Mouse (Mus musculus): ENCODE data around the gene Nup214. TPM values are rescaled to one million over a fixed set of nuclear protein-coding genes. Genes with fewer than 3 reads are reported as not detected.
A peak's percentile ranks its signal among the peaks of the same experiment; 100 is the strongest.

Gene Nup214
- total RNA-seq, 2 experiments from 2014 or later: 21.1 to 24.3 TPM

GRCm38 (mm10) chr2:32057794-32058193, 83.6 kb downstream of the Nup214 start:
- Histone ChIP-seq H3K4me3 (no peak overlapping the region), H3K27ac (no peak overlapping the region)
- DNase-seq: no peak
- no peak for TF ChIP-seq CTCF (IDR thresholded peaks at IDR 0.05)
- intact Hi-C loops (cut with DNase I): no loop called here

GRCm38 (mm10) chr2:32058241-32058640, 84.0 kb downstream of the Nup214 start:
- intact Hi-C loops (cut with DNase I): no loop called here
- DNase-seq: no peak
- TF ChIP-seq CTCF (IDR thresholded peaks at IDR 0.05): no peak
- H3K4me3 ChIP-seq: no peak overlapping the region
- H3K27ac ChIP-seq: no peak overlapping the region

DNA sequence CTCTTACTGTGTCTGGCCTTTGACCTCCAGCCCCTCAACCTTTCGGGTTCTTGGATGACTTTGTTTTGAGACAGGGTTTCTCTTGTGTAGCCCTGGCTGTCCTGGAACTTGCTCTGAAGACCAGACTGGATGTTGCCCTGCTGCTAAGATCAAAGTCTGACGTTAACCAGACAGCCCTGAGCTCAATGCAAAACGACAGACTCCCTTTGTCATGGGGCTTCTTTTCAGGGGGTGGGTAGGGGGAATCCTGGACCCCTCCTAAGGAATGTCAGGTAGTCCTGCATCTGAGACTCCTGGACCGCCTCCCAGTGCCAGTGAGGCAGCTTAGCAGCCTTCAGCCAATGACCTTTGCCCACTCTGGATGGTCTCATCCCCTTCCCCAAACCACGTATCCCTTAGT, 84.5 kb downstream of the Nup214 start:
- intact Hi-C loops (cut with DNase I): no loop called here
- DNase-seq: no peak
- no peak for TF ChIP-seq CTCF (IDR thresholded peaks at IDR 0.05)
- H3K4me3 ChIP-seq: no peak overlapping the region
- H3K27ac ChIP-seq: no peak overlapping the region

DNA sequence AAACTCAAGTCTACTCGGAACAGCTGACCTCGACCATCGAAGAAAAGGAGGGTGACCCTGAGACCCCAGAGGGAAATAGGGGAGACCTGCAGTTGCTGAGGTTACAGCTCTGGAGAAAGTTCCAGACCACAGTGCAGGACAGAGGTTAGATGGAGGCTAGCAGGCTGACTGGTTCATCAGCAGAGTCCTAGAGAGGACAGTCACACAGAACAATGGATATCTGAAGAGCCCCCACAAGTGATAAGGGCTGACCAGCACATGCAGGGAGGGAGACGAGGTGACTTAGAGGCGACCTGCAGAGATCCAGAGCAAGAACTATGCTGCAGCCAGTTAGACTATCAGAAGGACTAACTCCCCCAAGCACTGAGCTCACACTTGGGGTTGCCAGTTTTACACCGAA, 85.4 kb downstream of the Nup214 start:
- intact Hi-C loops (cut with DNase I): no loop called here
- TF ChIP-seq CTCF (IDR thresholded peaks at IDR 0.05): no peak
- no peak for DNase-seq
- Histone ChIP-seq H3K4me3 (no peak overlapping the region), H3K27ac (no peak overlapping the region)

GRCm38 (mm10) chr2:32060228-32060805, 86.1 kb downstream of the Nup214 start:
- no peak for TF ChIP-seq CTCF (IDR thresholded peaks at IDR 0.05)
- Histone ChIP-seq H3K4me3 (no peak overlapping the region), H3K27ac (no peak overlapping the region)
- DNase-seq: no peak
- intact Hi-C loops (cut with DNase I): no loop called here

DNA sequence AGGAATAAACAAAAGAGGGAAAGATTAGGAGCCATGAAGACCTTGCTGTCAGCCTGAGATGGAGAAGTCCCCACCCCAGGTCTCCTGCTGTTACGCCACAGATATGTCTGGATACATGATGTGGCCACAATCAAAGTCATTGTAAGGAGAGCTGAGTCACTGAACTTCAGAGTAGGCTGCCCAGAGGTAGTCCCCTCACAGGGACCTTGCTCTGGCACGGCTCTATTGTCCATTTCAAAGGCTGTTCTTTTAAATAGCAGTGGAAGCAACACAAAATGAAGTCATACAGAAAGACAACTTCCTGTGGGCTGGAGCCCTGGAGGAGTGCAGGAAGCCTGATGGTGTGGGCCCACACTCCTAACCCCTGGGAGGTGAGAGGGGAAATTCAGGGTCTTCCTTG, 87.0 kb downstream of the Nup214 start:
- no peak for TF ChIP-seq CTCF (IDR thresholded peaks at IDR 0.05)
- intact Hi-C loops (cut with DNase I): no loop called here
- DNase-seq: no peak
- H3K27ac ChIP-seq: no peak overlapping the region
- no peak overlapping the region for H3K4me3 ChIP-seq

DNA sequence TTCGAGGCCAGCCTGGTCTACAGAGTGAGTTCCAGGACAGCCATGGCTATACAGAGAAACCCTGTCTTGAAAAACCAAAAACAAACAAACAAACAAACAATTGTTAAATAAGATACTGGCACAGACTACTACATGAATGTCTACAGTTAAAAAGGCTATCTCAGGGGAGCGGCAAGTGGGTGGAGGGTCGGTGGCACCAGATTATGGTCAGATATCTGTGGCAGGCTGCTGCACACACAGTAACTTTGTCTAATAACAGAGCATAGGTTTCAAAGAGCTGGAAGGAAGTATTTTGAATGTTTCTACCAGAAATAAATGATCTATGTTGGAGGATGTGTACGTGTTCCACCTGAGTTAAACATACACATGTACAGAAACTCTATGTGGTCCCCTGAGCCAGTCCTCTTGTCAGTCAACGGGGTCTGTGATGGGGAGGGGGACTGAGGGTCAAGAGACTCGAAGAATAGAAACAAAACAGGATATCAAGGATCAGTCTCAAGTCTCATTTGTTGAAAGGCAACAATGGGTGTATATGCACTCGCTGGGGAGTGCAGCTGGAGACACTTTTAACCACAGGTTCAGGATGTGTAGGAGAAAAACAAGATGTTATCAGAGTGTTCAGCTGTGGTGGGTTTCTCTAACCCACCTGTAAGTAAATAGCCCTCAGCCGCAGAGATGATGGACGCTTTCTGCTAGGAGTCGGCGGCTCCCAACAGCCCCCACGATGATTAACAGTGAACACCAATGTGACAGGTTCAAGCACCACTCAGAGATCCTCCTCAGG, 87.7 kb downstream of the Nup214 start:
- Histone ChIP-seq H3K27ac (no peak overlapping the region), H3K4me3 (no peak overlapping the region)
- no peak for DNase-seq
- no peak for TF ChIP-seq CTCF (IDR thresholded peaks at IDR 0.05)
- intact Hi-C loops (cut with DNase I): no loop called here

DNA sequence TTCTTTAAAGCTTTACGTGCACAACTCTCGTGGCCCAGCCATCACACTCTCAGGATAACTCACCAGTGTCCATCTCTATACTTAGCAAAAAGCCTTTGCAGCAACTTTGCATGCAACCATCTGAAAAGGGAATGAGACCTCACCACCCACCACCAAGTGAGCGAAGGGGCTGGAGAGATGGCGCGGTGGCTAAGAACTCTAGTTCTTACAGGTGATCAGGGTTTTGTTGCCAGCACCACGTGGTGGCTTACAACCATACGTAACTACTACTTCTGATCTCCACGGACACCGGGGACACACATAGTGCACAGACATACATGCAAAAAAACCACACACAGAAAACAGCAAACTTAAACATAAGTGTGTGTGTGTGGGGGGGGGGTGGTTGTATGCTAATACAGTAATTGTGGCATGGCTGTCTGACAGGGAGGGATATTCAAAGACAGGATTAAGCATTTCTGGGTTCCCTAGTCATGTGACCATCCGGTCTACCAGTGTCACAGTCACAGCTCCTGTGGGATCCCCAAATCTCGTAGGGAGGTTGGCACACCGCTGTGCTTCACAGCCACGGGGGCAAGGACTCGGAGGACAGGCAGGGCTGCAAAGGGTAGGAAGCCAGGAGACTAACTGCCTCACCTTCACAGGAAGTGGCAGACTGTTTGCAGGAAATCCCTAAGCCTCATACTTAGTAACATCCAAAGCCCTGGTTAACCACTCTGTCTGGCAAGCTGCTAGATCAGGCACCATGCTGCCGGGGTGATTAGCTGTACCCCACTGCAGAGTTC, 88.6 kb downstream of the Nup214 start:
- DNase-seq: no peak
- Histone ChIP-seq H3K4me3 (no peak overlapping the region), H3K27ac (no peak overlapping the region)
- TF ChIP-seq CTCF (IDR thresholded peaks at IDR 0.05): no peak
- intact Hi-C loops (cut with DNase I): no loop called here

- peak overlapping the region; percentile 58 for H3K27ac ChIP-seq
- no peak for TF ChIP-seq CTCF (IDR thresholded peaks at IDR 0.05)
- DNase-seq: no peak
- H3K4me3 ChIP-seq: no peak overlapping the region
- intact Hi-C loops (cut with DNase I): no loop called here
Measured at GRCm38 (mm10) chr2:32063451-32064151, 89.4 kb downstream of the Nup214 start.

- Histone ChIP-seq H3K4me3 (no peak overlapping the region), H3K27ac (peak overlapping the region; percentile 81)
- no peak for TF ChIP-seq CTCF (IDR thresholded peaks at IDR 0.05)
- intact Hi-C loops (cut with DNase I): no loop called here
- DNase-seq: peak; percentile 81
Measured at GRCm38 (mm10) chr2:32064913-32065312, 90.7 kb downstream of the Nup214 start.

- TF ChIP-seq CTCF (IDR thresholded peaks at IDR 0.05): no peak
- Histone ChIP-seq H3K27ac (peak overlapping the region; percentile 81), H3K4me3 (no peak overlapping the region)
- no peak for DNase-seq
- intact Hi-C loops (cut with DNase I): no loop called here
Measured at GRCm38 (mm10) chr2:32065371-32065791, 91.1 kb downstream of the Nup214 start.

DNA sequence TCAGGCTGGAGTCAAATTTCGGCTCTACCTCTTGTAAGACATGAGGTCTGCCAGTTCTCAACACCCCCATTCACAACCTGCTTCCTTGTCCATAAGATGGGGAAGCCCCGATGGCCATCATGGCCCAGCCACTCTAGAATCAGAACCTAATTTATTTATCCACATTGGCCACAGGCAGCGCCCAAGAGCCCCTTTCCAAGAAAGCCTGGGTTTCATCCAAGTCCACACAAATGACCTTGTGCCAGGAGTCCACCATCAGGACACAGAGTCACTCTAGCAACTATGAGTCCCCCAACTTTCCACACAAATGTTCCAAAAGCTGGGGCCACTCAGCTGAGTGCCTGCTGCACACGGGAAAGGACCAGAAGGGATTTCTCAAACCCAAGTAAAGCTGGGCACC, 91.8 kb downstream of the Nup214 start:
- peak; percentile 45 for DNase-seq
- TF ChIP-seq CTCF (IDR thresholded peaks at IDR 0.05): no peak
- H3K27ac ChIP-seq: no peak overlapping the region
- intact Hi-C loops (cut with DNase I): no loop called here
- H3K4me3 ChIP-seq: no peak overlapping the region

Data from gastrocnemius, adult 2 months (tissue).